Mouse (Mus musculus) thymus, adult 18-20 months (tissue): Measurements from ENCODE around the gene Pus3.

Experiments used
- DNase-seq, 2 experiments: peaks; one replicate each; pipeline ENCODE4 v3.0.0; 2022; ENCODE audit warnings: mixed read lengths in 2 of 2

Gene Pus3

GRCm38 (mm10) chr9:35558257-35559008 lies at the start of gene Pus3, which contains the start of gene Ddx25:
Gene Pus3 (plus strand): TSS chr9:35558595.
Gene Ddx25 (minus strand): TSS chr9:35558528.
- DNase-seq = peak; percentile 27 to 32

GRCm38 (mm10) chr9:35513900-35514299 lies 44.5 kb upstream of the Pus3 start:
- DNase-seq = no peak

GRCm38 (mm10) chr9:35516182-35516581 lies 42.2 kb upstream of the Pus3 start:
- no peak for DNase-seq

- DNase-seq = no peak
These were observed 41.7 kb upstream of the Pus3 start for GRCm38 (mm10) chr9:35516711-35517110.

DNA sequence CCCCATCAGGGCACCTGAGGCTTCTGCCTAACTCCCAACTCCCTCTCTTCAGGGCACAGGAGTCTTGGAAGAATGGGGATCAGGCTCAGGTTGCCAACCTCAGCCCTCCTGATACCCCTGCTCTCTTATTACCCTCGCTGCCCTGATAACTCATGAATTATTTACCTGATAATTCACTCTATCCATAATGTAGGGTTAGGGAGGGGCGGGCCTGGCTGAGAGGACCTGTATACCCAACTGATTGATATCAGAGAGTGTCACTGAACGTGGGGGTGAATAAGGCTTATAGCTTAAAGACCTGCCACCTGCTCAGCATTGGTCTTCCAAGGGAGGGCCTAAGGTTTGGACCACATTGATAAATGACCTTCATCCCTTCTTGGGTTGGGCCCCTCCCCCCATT lies 40.2 kb upstream of the Pus3 start, which contains the start of gene Gm1113:
Gm1113 (minus strand) TSS at position 101 of the 400 bp plus-strand sequence.
- no peak for DNase-seq

GRCm38 (mm10) chr9:35520631-35521348 lies 37.6 kb upstream of the Pus3 start:
- DNase-seq = no peak

- DNase-seq = no peak
These were observed 36.2 kb upstream of the Pus3 start for GRCm38 (mm10) chr9:35522241-35522640.

- no peak for DNase-seq
These were observed 35.4 kb upstream of the Pus3 start for GRCm38 (mm10) chr9:35522821-35523515.

- DNase-seq = no peak
These were observed 34.9 kb upstream of the Pus3 start for GRCm38 (mm10) chr9:35523541-35523940.

- DNase-seq = peak in 1 of 2 experiments; percentile 29
These were observed 34.4 kb upstream of the Pus3 start for GRCm38 (mm10) chr9:35523941-35524411.

DNA sequence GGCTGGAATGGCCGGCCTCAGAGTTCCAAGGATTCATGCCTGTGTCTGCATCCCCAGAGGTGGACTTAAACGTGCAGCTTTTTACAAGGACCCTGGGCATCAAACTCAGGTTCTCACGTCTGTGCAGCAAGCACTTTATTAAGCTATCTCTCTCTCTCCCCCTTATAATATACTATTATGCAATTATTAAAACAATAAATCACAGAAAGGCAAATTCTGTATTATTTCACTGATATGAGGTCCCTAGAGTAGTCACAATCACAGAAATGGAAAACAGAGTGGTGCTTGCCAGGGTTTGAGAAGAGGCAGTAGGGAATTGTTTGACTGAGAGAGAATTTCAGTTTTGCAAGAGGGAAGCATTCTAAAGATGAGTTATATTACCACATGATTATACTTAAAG lies 29.3 kb upstream of the Pus3 start:
- no peak for DNase-seq

DNA sequence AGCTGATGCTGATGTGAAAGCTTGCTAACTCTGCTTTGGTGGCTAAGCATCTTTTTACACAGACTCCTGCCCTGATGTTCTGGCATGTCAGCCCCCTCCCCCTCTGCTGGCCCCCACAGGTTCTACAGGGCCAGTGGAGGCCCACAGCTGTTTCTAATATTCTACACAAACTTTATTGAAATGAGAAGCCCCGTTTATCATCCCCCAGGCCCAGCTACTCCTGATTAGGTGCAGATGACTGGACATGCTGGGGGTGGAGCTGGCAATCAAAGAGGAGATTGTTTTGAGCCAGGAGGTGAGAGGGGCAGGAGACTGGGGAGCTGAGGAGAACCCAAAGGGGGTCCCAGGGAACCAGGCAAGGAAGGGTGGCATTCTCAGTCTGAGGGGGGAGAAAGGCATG lies 28.6 kb upstream of the Pus3 start:
- no peak for DNase-seq

- no peak for DNase-seq
These were observed 25.1 kb upstream of the Pus3 start for GRCm38 (mm10) chr9:35533266-35533665.

GRCm38 (mm10) chr9:35535110-35535509 lies 23.3 kb upstream of the Pus3 start:
- DNase-seq = no peak

DNA sequence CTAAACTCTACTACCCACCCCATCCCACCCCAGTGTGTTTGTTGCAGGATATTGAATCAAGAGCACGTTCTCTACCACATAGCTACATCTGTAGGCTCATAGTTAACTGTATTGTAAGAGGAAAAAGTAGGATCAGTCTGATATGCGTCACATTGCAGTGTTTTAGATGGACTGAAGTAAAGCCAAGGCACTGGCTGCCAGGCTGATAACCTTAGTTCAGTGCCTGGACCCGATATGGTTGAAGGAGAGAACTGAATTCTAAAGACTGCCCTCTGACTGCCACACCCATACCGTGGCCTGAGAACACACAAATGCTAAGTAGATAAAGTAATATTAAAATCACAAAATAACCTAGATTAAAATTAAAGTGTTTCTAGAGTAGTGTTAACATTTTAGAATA lies 22.5 kb upstream of the Pus3 start:
- DNase-seq = no peak

- no peak for DNase-seq
These were observed 19.2 kb upstream of the Pus3 start for GRCm38 (mm10) chr9:35539001-35539750.

DNA sequence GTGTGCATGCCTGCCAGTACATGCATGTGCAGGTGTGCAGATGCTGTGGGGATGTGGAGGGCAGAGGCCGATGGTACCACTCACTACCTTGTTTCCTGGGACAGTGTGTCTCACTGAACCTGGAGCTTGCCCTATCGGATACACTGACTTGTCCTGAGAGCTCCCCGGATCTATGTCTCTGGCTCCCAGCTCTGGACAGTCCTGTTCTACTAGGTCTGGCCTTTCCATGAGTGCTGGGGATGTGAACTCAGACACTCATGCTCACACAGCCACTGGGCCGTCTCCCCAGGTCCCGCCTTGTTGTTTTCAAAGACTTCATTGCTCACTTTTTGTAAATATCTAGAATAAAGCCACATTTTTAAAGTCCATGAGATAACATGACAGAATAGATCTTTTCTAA lies 17.4 kb upstream of the Pus3 start:
- no peak for DNase-seq

- peak in 1 of 2 experiments; percentile 24 for DNase-seq
These were observed 16.9 kb upstream of the Pus3 start for GRCm38 (mm10) chr9:35541488-35541887.

DNA sequence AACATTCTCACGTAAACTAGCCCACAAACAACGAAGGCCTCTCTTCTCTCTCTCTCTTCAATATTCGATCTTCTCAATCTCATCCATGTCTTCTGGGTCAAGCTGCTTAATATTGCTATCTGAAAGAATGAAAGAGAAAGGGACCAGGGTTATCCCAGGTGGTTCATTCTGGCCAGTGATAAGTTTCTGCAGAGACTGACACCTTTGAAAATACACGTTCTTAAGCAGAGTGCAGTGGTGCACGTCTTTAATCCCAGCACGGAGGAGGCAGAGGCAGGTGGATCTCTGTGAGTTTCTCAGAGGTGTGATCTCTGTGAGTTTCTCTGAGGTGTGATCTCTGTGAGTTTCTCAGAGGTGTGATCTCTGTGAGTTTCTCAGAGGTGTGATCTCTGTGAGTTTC lies 16.5 kb upstream of the Pus3 start:
- DNase-seq = no peak

DNA sequence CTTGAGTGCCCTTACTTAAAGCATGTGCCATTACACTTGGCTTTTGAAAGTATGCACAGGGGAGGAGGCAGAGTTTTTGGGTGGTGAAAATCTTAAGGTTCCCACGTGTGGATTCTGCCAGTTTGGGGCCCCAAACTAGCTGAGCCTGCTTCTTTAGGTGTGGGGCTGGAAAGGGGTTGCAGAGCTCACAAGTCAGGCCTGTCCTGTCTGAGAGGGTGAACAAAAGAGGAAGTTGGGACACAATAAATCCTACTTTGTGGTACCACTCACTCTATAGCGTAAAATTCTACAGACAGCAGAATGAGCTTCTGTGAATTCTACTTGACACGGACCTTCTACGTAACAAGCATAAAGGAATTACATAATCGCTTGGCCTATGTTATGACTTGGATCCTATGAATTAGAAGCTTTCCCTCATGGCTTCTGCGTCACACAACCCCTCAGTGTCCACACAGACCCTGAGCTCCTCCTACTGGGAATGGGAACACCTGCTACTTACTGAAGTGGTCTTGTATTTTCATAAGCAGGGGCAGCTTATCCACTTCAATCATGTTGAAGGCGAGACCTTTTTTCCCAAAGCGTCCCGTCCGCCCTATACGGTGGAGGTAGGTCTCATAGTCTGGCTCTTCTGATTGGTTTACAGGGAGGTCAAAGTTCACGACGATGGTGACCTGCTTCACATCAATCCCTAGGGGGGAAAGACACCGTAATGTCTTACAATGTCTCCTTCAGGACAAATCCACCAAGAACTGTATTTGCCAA lies 15.1 kb upstream of the Pus3 start:
- DNase-seq = no peak

DNA sequence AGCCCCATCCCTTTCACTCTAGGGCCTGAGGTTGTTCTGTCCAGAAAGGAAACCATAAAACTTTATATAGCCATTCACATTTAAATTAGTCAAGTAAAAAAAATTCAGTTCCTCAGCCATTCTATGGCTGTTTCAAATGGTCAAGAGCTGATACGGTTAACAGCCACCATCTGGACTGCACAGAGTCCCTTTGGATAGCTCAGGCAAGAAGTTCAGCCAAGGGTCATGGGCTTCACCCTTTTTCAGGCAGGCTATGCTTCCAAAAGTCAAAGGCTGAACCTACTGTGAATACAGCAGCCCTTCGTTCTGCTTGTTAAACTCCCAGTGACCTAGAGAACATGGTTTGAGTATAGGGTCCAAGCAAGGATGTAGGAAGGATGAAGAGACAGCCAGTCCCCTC lies 13.7 kb upstream of the Pus3 start:
- no peak for DNase-seq

- no peak for DNase-seq
These were observed 12.7 kb upstream of the Pus3 start for GRCm38 (mm10) chr9:35545704-35546103.
